Mouse (Mus musculus) G1E (cell line): ENCODE data around the gene Polg2.

ENCODE experiments used
- CTCF ChIP-seq: IDR thresholded peaks from 2 replicates; pipeline ENCODE4 v1.5.1; 2012; ENCODE audit warnings: low read depth, low read length, inconsistent platforms, mixed read lengths
- GATA1 ChIP-seq: IDR thresholded peaks from 2 replicates; pipeline ENCODE4 v1.6.1; 2012; ENCODE audit warnings: borderline replicate concordance, low read length, inconsistent platforms, mixed read lengths

DNA sequence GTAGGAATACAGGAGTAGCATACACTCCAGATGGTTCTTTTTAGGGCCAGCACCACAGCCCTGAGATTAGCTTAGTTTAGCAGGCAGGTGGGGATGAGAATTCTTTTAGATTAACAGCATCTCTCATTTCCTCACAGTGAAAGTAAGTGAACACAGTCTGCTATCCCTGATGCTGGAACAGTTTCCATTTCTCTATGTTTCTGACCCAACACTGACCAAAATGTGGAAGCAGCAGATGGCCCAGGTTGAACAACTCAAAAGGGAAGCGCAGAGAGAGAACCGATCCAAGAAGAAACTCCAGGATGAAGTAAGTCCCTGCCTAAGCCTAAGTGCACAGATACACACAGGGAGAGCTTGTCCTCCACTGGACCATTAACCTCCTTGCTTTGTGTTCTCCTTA lies 36.0 kb upstream of the Polg2 start:
- no peak for TF ChIP-seq CTCF
- no peak for TF ChIP-seq GATA1
